Mouse (Mus musculus): ENCODE results near the gene Unc45a.

The Unc45a gene

DNA sequence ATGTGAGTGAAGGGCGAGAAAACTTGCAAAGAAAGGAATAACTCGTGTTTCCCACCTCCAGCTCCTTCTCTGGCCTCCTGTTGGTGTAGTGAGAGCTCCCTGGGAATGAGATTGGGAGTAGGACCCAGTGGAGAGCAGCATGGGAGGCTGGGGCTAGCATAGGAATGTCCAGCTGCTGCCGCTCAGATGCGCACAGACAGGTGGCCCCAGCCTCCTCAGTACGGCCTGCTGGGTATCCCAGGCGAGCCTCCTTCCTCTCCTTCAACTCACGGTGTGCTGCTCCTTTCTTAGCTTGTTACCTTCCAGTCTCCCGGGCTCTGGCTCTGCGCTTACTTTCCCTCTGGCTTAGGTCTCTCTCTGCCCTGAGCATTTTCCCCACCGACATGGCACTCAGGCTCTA lies 60.8 kb downstream of the Unc45a start:
- DNase-seq, result no peak

DNA sequence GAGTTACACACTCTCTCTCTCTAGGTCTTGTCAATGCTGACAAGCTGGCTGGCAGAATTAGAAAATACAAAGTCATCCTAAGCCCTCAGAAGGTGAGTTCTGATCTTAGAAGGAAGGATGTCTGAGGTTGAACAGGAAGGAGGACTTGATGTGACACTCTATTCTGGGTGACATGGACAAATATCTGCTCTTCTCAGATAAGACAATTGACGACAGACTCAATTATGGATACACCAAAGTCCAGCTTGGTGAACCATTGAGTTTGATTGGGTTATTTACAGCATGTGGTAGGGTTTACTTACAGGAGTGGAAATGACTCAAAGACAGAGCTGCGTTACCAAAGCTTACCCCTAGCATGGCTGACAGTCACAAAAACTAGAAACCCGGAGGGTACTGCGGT lies 64.4 kb downstream of the Unc45a start:
- no peak for DNase-seq

Measured in kidney, postnatal 25 days (tissue).